Mouse (Mus musculus) embryonic facial prominence, embryonic 11.5 days (tissue): ENCODE measurements at regions not wholly inside any gene's neighbourhood (a gene's known extent, or its start where the extent isn't known, plus 50 kb on each side); places are given as distances from the start of the nearest gene placed in this dataset.
"Not testable (repeated sequence)": the region's sequence is repeated elsewhere in the genome, so short reads cannot be mapped to it uniquely, and the experiment has no call there.

Source experiments
- ATAC-seq: fragments of 200-750 bp; cut with Nextera tagmentation; replicated peaks from 2 replicates; pipeline ENCODE4 v1.8.0; 2017; ENCODE audit warnings: low read depth; ENCODE audit not compliant: insufficient number of reproducible peaks, low FRiP score, low TSS enrichment
- DNase-seq: peaks from one replicate; pipeline ENCODE4 v3.0.0-alpha.2; 2015; ENCODE audit warnings: low spot score
- H3K27ac ChIP-seq: fragments of 300-500 bp; sonication (generic); replicated peaks from 2 replicates; pipeline ENCODE4 v1.5.1; 2014; ENCODE audit warnings: mild to moderate bottlenecking, low read depth, low read length, control low read depth
- H3K27me3 ChIP-seq: fragments of 300-500 bp; sonication (generic); 2 replicates; pipeline ENCODE4 v1.6.1; 2014; ENCODE audit warnings: mild to moderate bottlenecking, low read length, moderate library complexity, mixed read lengths; ENCODE audit not compliant: control insufficient read depth, insufficient read depth
- H3K36me3 ChIP-seq: fragments of 300-500 bp; sonication (generic); replicated peaks from 2 replicates; pipeline ENCODE4 v1.6.1; 2014; ENCODE audit warnings: low read depth, mild to moderate bottlenecking, low read length, moderate library complexity, mixed read lengths; ENCODE audit not compliant: control insufficient read depth, insufficient read depth
- H3K4me1 ChIP-seq: fragments of 300-500 bp; sonication (generic); 2 replicates; pipeline ENCODE4 v1.6.1; 2014; ENCODE audit warnings: low read length, mixed read lengths; ENCODE audit not compliant: control insufficient read depth, insufficient read depth
- H3K4me2 ChIP-seq: fragments of 300-500 bp; sonication (generic); 2 replicates; pipeline ENCODE4 v1.6.1; 2014; ENCODE audit warnings: low read depth, mild to moderate bottlenecking, control low read depth, low read length, moderate library complexity
- H3K4me3 ChIP-seq: fragments of 300-500 bp; sonication (generic); 2 replicates; pipeline ENCODE4 v1.5.1; 2014; ENCODE audit warnings: low read depth, low read length, control low read depth
- H3K9ac ChIP-seq: fragments of 300-500 bp; sonication (generic); replicated peaks from 2 replicates; pipeline ENCODE4 v1.6.1; 2014; ENCODE audit warnings: mild to moderate bottlenecking, control low read depth, low read length
- H3K9me3 ChIP-seq: fragments of 300-500 bp; sonication (generic); replicated peaks from 2 replicates; pipeline ENCODE4 v1.6.1; 2016; ENCODE audit warnings: mild to moderate bottlenecking, low read length, inconsistent platforms, mixed read lengths; ENCODE audit not compliant: control insufficient read depth
- WGBS: fragments of 180-500 bp; shearing (Covaris S2); extraction: QIAGEN DNeasy Blood & Tissue Kit; methylation state at CpG from one replicate; pipeline ENCODE4 v1.1.7; 2014; 5-methylcytosine and 5-hydroxymethylcytosine counted together

DNA sequence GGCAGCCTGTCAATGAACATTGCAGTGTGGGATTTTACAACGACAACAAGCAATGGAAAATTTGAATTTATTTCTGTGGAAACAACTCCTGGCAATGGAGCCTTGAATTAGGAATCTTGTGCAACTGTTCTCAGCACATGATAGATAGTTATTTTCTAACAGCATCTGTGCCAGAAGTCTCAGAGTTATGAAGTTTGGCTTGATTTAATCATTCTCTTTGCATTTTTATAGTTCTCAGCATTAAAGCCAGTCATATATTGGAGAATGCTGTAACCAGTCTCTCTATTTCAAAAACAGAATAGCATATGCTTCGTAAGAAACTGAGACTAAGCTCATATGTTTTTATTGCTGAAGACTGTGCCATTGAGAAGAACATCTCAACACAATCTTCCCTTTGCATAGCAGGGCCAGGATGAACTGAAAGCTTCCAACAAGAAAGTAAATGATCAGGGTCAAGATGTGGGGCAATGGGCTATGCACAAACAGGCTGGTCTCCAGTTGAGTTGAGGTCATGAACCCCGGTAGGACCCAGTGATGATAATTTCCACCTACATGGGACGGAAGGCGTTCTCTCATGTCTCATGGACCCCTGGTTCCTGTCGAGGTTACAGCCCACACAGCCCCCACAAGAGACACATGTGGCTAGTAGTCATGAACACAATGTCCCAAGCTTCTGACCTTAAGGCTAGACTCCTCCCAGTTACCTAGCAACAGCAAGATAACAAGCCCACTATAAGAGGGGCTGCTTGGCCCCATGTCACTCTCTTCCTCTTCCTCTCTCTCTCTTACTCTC lies 89.0 kb upstream of the Sec61g start:
- DNase-seq: no peak
- Histone ChIP-seq H3K9me3 (no peaks in the 10 kb centered on the region), H3K9ac (no peak overlapping the region), H3K4me1 (no peaks in the 10 kb centered on the region), H3K27me3 (no peaks in the 10 kb centered on the region), H3K36me3 (no peaks in the 10 kb centered on the region), H3K4me2 (no peak overlapping the region), H3K27ac (no peak overlapping the region), H3K4me3 (no peak overlapping the region)
- 79% methylated on average over 6 of the region's 6 CpGs for WGBS
- no peak for ATAC-seq

DNA sequence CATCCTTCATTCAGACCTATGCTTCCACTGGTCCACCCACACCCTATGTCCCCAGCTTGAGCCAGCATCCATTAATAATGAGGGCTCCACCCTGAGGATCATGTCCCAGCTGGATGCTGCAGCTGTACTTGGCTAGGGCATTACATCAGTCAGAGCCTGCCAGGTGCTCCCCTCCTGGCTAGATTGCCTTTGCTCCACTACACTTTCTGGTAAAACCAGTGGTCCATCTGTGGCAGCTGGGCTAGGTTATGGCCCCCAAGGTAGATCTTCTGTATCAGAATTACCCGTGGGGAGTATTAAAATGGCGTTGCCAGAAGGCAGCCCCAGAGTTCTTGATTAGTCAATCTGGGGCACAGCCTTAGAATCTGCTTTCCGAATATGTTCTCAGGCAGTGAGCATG lies 94.7 kb upstream of the Sec61g start:
- no peaks in the 10 kb centered on the region for H3K9me3 ChIP-seq
- H3K27ac ChIP-seq: no peak overlapping the region
- H3K4me3 ChIP-seq: no peak overlapping the region
- no peak overlapping the region for H3K9ac ChIP-seq
- ATAC-seq (no peak), DNase-seq (no peak)
- no peak overlapping the region for H3K4me2 ChIP-seq
- H3K36me3 ChIP-seq: no peaks in the 10 kb centered on the region
- 90% methylated on average over 3 of the region's 3 CpGs for WGBS
- no peaks in the 10 kb centered on the region for H3K27me3 ChIP-seq
- H3K4me1 ChIP-seq: no peaks in the 10 kb centered on the region

DNA sequence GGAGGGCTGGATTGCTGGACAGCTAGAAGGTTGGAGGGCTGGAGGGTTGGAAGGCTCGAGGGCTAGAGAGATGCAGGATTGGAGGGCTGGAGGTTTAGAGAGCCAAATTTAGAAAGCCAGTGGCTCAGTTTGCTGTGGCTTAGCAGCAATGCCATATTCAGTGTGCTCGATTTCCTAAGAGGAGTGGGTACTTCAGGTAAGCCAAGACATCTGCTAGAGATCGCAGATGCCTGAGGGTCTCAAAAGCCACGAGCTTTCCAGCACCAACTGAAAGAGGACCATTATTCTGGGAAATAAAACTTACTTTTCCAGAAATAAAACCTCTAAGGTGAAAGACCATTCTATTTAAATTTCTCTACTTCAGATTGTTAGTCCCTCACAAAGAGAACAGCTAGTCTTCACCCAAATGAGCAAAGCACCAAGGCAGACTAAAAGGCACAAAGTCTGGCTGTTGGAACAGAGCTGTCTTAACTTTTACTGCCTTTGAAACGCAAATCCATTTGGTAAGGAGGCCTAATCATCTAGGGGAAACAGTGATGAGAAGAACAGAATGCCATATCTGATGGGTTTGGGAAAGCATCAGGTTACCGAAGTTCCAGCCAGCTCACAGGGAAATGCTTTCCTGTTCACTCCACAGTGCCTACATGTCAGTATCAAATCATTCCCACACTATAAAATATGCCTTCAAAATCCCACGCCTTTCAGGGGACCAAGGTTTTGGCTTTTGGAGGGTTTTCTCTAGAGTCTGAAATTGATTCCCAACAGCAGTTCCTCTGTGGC lies 98.3 kb upstream of the Sec61g start:
- no peaks in the 10 kb centered on the region for H3K27me3 ChIP-seq
- H3K4me3 ChIP-seq: no peak overlapping the region
- WGBS: 64% methylated on average over 7 of the region's 7 CpGs
- H3K27ac ChIP-seq: no peak overlapping the region
- H3K9ac ChIP-seq: no peak overlapping the region
- DNase-seq (no peak), ATAC-seq (no peak; the same call in 1 of the 2 replicates)
- H3K4me1 ChIP-seq: no peaks in the 10 kb centered on the region
- no peaks in the 10 kb centered on the region for H3K9me3 ChIP-seq
- H3K4me2 ChIP-seq: no peak overlapping the region
- H3K36me3 ChIP-seq: no peaks in the 10 kb centered on the region

DNA sequence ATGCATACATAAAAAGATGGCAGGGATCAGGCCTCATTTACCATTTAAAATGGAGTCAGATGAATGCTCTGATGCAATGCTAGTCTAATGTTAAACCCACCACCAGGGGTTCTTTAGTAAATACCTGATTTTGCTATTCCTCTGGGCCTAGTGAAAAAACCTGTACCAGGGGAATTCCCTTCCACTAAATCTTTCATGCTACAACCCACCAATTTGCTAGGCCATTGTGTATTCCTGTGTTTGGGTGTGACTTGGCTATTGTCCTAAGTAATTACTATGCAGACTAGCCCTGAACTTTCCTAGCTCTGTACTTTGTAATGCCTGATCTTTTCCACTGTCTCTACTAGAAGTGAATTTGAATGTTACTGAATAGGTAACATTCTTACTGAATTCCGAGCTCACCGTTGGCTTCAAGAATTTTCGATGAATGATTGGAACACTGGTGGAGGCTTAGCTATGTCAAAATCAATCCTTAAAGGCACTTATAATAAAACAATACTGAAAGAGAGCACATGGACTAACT lies 99.7 kb upstream of the Sec61g start:
- H3K36me3 ChIP-seq, H3K9ac ChIP-seq, H3K4me3 ChIP-seq, H3K27me3 ChIP-seq, H3K4me2 ChIP-seq, H3K27ac ChIP-seq, H3K4me1 ChIP-seq, DNase-seq, ATAC-seq, H3K9me3 ChIP-seq: not testable (repeated sequence)
- WGBS: 92% methylated on average over 3 of the region's 3 CpGs

DNA sequence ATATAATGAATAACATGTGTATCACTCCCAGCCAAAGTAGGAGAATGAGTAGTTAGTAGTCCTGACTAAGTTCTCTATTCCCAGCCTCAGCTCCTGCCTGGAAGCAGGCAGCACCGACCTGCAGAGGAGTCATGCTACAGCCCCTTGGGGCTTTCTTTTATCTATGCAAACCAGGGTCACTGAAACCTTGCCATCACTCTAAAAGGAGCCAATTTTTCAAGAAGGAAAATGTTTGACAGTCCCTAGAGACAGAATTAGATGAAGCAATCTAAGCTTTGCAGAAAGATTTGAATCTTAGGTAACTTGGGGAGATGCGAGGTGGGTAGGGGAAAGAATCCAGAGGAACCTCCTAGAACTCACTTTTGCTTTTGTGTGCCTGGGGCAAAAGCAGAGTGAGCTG lies 103.5 kb upstream of the Sec61g start:
- Histone ChIP-seq H3K36me3 (no peaks in the 10 kb centered on the region), H3K9ac (no peak overlapping the region), H3K4me2 (no peak overlapping the region), H3K4me3 (no peak overlapping the region), H3K9me3 (no peaks in the 10 kb centered on the region), H3K4me1 (no peaks in the 10 kb centered on the region), H3K27ac (no peak overlapping the region), H3K27me3 (no peaks in the 10 kb centered on the region)
- no peak for DNase-seq
- no peak for ATAC-seq
- WGBS: 43% methylated on average over 2 of the region's 2 CpGs

DNA sequence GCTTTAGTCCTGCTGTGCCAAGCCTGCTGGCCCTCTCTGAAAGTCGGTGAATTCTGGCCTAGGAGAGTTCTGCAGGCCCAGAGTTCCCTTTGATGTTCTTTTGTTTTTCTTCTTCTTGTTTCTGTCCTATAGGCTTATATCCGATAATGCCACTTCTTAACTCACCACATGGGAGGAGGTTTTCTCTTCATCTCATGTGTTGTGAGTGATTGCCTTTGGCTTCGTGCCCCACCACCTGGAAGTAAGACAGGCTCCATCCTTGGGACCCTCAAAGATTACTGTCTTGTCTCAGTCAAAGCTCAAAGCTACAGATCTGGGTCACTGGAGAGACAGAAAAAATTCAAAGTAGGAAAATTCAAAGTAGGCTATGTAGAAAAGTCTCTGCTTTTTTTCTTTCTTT lies 104.2 kb upstream of the Sec61g start:
- no peaks in the 10 kb centered on the region for H3K36me3 ChIP-seq
- no peaks in the 10 kb centered on the region for H3K4me1 ChIP-seq
- DNase-seq (no peak), ATAC-seq (no peak)
- H3K4me3 ChIP-seq: no peak overlapping the region
- H3K27ac ChIP-seq: no peak overlapping the region
- H3K27me3 ChIP-seq: no peaks in the 10 kb centered on the region
- no peaks in the 10 kb centered on the region for H3K9me3 ChIP-seq
- no peak overlapping the region for H3K9ac ChIP-seq
- no peak overlapping the region for H3K4me2 ChIP-seq
- 71% methylated on average over 3 of the region's 3 CpGs for WGBS

DNA sequence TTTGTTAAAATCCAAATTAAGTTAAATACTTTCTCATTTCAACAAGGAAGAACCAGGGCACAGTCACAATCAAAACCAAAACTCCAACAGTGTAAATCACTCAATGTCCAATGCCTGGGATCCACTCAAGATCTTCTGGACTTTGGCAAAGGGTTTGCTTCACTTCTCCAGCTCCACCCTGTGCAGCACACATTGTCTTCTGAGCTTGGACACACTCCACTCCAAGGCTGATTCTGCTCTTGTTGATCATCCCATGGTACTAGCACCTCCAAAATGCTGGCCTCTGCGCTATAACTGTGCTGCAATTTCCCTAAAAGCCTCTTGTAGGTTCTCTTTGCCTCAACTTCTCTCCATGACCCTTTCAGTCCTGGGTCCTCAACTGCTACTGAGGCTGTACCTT lies 111.5 kb upstream of the Sec61g start:
- 83% methylated on average over 1 of the region's 1 CpGs for whole genome bisulfite sequencing
- Histone ChIP-seq H3K27ac (no peak overlapping the region), H3K36me3 (no peaks in the 10 kb centered on the region), H3K27me3 (no peaks in the 10 kb centered on the region), H3K9me3 (no peaks in the 10 kb centered on the region), H3K9ac (no peak overlapping the region), H3K4me1 (no peaks in the 10 kb centered on the region), H3K4me3 (no peak overlapping the region), H3K4me2 (no peak overlapping the region)
- DNase-seq (no peak), ATAC-seq (no peak)

DNA sequence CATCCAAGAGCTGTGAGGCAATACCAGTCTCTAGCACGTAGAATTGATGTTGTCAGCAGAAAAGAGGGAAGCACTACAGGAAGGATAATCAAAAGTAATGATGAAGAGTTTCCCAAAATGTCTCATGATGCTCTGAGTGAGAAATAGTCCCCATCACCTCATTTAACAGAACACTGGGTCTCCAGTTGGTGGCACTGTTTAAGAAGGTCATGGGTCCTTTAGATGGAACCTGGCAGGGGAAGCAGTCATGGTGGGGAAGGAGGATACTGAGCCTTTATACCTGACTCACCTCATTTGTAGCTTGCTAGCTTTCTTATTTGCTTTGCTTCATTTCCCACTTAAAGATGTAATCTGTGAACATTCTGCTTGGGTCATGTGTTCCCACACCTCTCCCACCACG lies 115.4 kb upstream of the Sec61g start:
- Histone ChIP-seq H3K27ac (no peak overlapping the region), H3K4me1 (no peaks in the 10 kb centered on the region), H3K9ac (no peak overlapping the region), H3K9me3 (no peaks in the 10 kb centered on the region), H3K4me2 (no peak overlapping the region), H3K36me3 (no peaks in the 10 kb centered on the region), H3K27me3 (no peaks in the 10 kb centered on the region), H3K4me3 (no peak overlapping the region)
- no peak for ATAC-seq
- WGBS: 85% methylated on average over 2 of the region's 2 CpGs
- DNase-seq: no peak
